Mouse (Mus musculus) stomach, embryonic 15.5 days (tissue): Measurements from ENCODE around the gene Pdpr. TPM values are rescaled to one million over a fixed set of nuclear protein-coding genes. Genes with fewer than 3 reads are reported as not detected.

Experiments
- polyA plus RNA-seq: library from polyadenylated mRNA; unstranded; fragments of >200 nt; fragmentation: Nextera tagmentation; extraction: Ambion mirVana; gene quantifications from 2 replicates; pipeline ENCODE4 v1.2.1, GENCODE M21; 2015

Pdpr gene
- polyA plus RNA-seq, 1 experiment from 2014 or later, result 9.6 TPM

Other genes with a start within 250 kb of the Pdpr start
- 65.0 and 73.1 TPM in 2 replicates for gene Cog4, start 248.0 kb upstream of the Pdpr start, polyA plus RNA-seq
- gene Sf3b3, start 247.8 kb upstream of the Pdpr start, polyA plus RNA-seq, result 122 and 127 TPM in 2 replicates
- gene Fuk, start 192.1 kb upstream of the Pdpr start, polyA plus RNA-seq, result 10.6 and 11.4 TPM in 2 replicates
- 17.1 and 17.6 TPM in 2 replicates for gene St3gal2, start 174.7 kb upstream of the Pdpr start, polyA plus RNA-seq
- 11.8 and 12.9 TPM in 2 replicates for gene Ddx19a, start 96.8 kb upstream of the Pdpr start, polyA plus RNA-seq
- 6.4 and 6.9 TPM in 2 replicates for gene Ddx19b, start 62.9 kb upstream of the Pdpr start, polyA plus RNA-seq
- gene Aars, start 61.5 kb upstream of the Pdpr start, polyA plus RNA-seq, result 51.1 and 52.4 TPM in 2 replicates
- 17.7 and 20.5 TPM in 2 replicates for gene Exosc6, start 38.3 kb upstream of the Pdpr start, polyA plus RNA-seq
- gene Clec18a, start 2.2 kb upstream of the Pdpr start, polyA plus RNA-seq, result not detected in 2 replicates
- 63.4 and 63.7 TPM in 2 replicates for gene Glg1, start 164.6 kb downstream of the Pdpr start, polyA plus RNA-seq
- 45.2 and 52.3 TPM in 2 replicates for gene Rfwd3, start 205.6 kb downstream of the Pdpr start, polyA plus RNA-seq
- gene Mlkl, start 243.5 kb downstream of the Pdpr start, polyA plus RNA-seq, result 2.4 TPM in 2 replicates